18 mouse cellular contexts compared by ENCODE assay signal in genomic region chr1:131968983-131969382, GRCm38 (mm10). TPM values are rescaled to one million over a fixed set of nuclear protein-coding genes. Genes with fewer than 3 reads are reported as not detected.
DNase-seq lines count a peak whose midpoint lies in the region; ATAC-seq and TF ChIP-seq lines count a peak whose summit lies in the region.
"Had no signal": no experiment of that assay in that cellular context is flagged by ENCODE, and none has a peak within 500 bp of the region (broad histone marks: within the 10 kb centered on the region; RNA-seq: fewer than 3 reads in every experiment).

No protein-coding gene starts in this region.

- TF ChIP-seq CTCF in liver, adult 2 months (IDR thresholded peaks at IDR 0.05; ENCODE audit: low read depth, low read length), result no peak
- TF ChIP-seq CTCF in kidney, adult 2 months (conservative IDR thresholded peaks at IDR 0.05; ENCODE audit: insufficient read depth, insufficient read length, low read depth, low read length), result no peak

- H3K4me3 ChIP-seq in liver, adult 2 months (ENCODE audit: insufficient read depth, low read depth, low read length), result no peak overlapping the region
- H3K4me3 ChIP-seq in liver, embryonic 11.5 days (ENCODE audit: low read depth, low read length), result no peak overlapping the region
- H3K4me3 ChIP-seq in kidney, adult 2 months (ENCODE audit: insufficient read depth, low read depth, low read length), result no peak overlapping the region
- H3K4me3 ChIP-seq: erythroblast, embryonic 14.5 days; forebrain, embryonic 15.5 days; heart, embryonic 13.5 days; limb, embryonic 13.5 days; neural tube, embryonic 13.5 days had no signal

- H3K4me1 ChIP-seq in liver, adult 2 months (ENCODE audit: control insufficient read depth, insufficient read depth, low read length), result peaks cover 44% of the 10 kb centered on the region
- H3K4me1 ChIP-seq in liver, embryonic 11.5 days (replicated peaks; ENCODE audit: control insufficient read depth, insufficient read depth, low read length), result peaks cover 34% of the 10 kb centered on the region
- peaks cover 74% of the 10 kb centered on the region for H3K4me1 ChIP-seq in kidney, adult 2 months (ENCODE audit: control insufficient read depth, insufficient read depth, low read length)

- H3K27me3 ChIP-seq in liver, adult 2 months (ENCODE audit: control insufficient read depth, insufficient read depth, low read length), result no peaks in the 10 kb centered on the region
- H3K27me3 ChIP-seq in liver, embryonic 11.5 days (replicated peaks; ENCODE audit: control insufficient read depth, insufficient read depth, low read length), result peaks cover 10% of the 10 kb centered on the region
- H3K27me3 ChIP-seq in kidney, adult 2 months (replicated peaks; ENCODE audit: control insufficient read depth, insufficient read depth, low read length), result no peaks in the 10 kb centered on the region

- intact Hi-C loops in left cerebral cortex, postnatal 4 days (cut with DNase I), result no loop called here

- peak overlapping the region; percentile 99 for H3K27ac ChIP-seq in liver, adult 2 months (replicated peaks; ENCODE audit: insufficient read depth, low read depth, low read length)
- no peak overlapping the region for H3K27ac ChIP-seq in liver, embryonic 11.5 days (ENCODE audit: low read depth, low read length)
- H3K27ac ChIP-seq in kidney, adult 2 months (ENCODE audit: insufficient read depth, low read depth, low read length), result peak overlapping the region; percentile 75
- H3K27ac ChIP-seq: forebrain, embryonic 15.5 days; heart, embryonic 13.5 days; limb, embryonic 13.5 days; neural tube, embryonic 13.5 days had no signal

- no peaks in the 10 kb centered on the region for H3K9me3 ChIP-seq in liver, embryonic 11.5 days (ENCODE audit: control insufficient read depth, low read length)
- H3K9me3 ChIP-seq: forebrain, embryonic 15.5 days; heart, embryonic 13.5 days; limb, embryonic 13.5 days; neural tube, embryonic 13.5 days had no signal

- DNase-seq in liver, adult 2 months (ENCODE audit: extremely low read depth, low read depth, low spot score), result peak; percentile 99
- DNase-seq in liver, embryonic 11.5 days (ENCODE audit: low spot score), result no peak
- DNase-seq in fat pad, adult 2 months (ENCODE audit: extremely low read depth, low read depth, low spot score), result peak; percentile 39
- peak; percentile 96 for DNase-seq in kidney, adult 2 months
- peak; percentile 83 for DNase-seq in kidney, postnatal 14 days
- DNase-seq in left cerebral cortex, postnatal 4 days, result no peak
- DNase-seq in urinary bladder, postnatal 14 days (ENCODE audit: low spot score), result no peak
- DNase-seq: adrenal gland, adult 2 months; cerebellum, adult 2 months; lung, postnatal 14 days; right cerebral cortex, adult 18-20 months had no signal

- no peaks in the 10 kb centered on the region for H3K36me3 ChIP-seq in liver, adult 2 months (ENCODE audit: control insufficient read depth, insufficient read depth, low read length)
- H3K36me3 ChIP-seq in liver, embryonic 11.5 days (ENCODE audit: control insufficient read depth, insufficient read depth, low read length), result no peaks in the 10 kb centered on the region
- no peaks in the 10 kb centered on the region for H3K36me3 ChIP-seq in kidney, adult 2 months (ENCODE audit: control insufficient read depth, insufficient read depth, low read length)
- H3K36me3 ChIP-seq: forebrain, embryonic 15.5 days; heart, embryonic 13.5 days; limb, embryonic 13.5 days; neural tube, embryonic 13.5 days had no signal

- H3K4me2 ChIP-seq in liver, embryonic 11.5 days, result no peak overlapping the region
- H3K4me2 ChIP-seq: forebrain, embryonic 15.5 days; heart, embryonic 13.5 days; limb, embryonic 13.5 days; neural tube, embryonic 13.5 days had no signal

- no peak for TF ChIP-seq POLR2A in liver, adult 2 months (IDR thresholded peaks at IDR 0.05; ENCODE audit: extremely low read depth, insufficient read depth, low read length)
- TF ChIP-seq POLR2A in kidney, adult 2 months (IDR thresholded peaks at IDR 0.05; ENCODE audit: low read depth, low read length), result no peak

- WGBS in liver, adult 2 months, result 18% methylated on average over 6 of the region's 6 CpGs
- 78% methylated on average over 6 of the region's 6 CpGs for WGBS in liver, embryonic 11.5 days
- 30% methylated on average over 6 of the region's 6 CpGs for WGBS in kidney, adult 2 months

- no peak for ATAC-seq in liver, embryonic 11.5 days (replicated peaks; ENCODE audit: low FRiP score)
- ATAC-seq: forebrain, embryonic 15.5 days; hindbrain, embryonic 16.5 days; intestine, postnatal 0 days had no signal

- peaks cover 36% of the 10 kb centered on the region; the same call in 1 of the 2 replicates for H3K79me2 ChIP-seq in liver, adult 2 months (ENCODE audit: control insufficient read depth, insufficient read depth, low read length)

- H3K9ac ChIP-seq in liver, adult 2 months (ENCODE audit: low read depth, low read length), result peak overlapping the region; percentile 15
- H3K9ac ChIP-seq in liver, embryonic 11.5 days (ENCODE audit: low read depth, low read length), result no peak overlapping the region
- H3K9ac ChIP-seq: forebrain, embryonic 15.5 days; heart, embryonic 13.5 days; limb, embryonic 13.5 days; neural tube, embryonic 13.5 days had no signal

RNA-seq across cellular contexts. Expression of gene Slc45a3, which starts 6.2 kb away (rescaled TPM):
- 10.0 and 10.3 TPM in 2 replicates for total RNA-seq in liver, adult 2 months (2014; rRNA removed)
- 28.0 and 39.8 TPM in 2 replicates for polyA plus RNA-seq in liver, adult 2 months (2012; rRNA removed)
- 3.5 and 3.8 TPM in 2 replicates for polyA plus RNA-seq in liver, embryonic 11.5 days (2014; fragmentation: Nextera tagmentation; extraction: Ambion mirVana)
- polyA plus RNA-seq in kidney, adult 2 months (2012; rRNA removed), result 30.5 and 37.8 TPM in 2 replicates
- total RNA-seq in left cerebral cortex, postnatal 4 days (2021), result 1 to 10 TPM in 1 of 2 experiments, under 1 TPM in 1; 0.91 to 1.3 TPM

RNA-seq across cellular contexts. Expression of gene Elk4, which starts 38.4 kb away (rescaled TPM):
- total RNA-seq in liver, adult 2 months (2014; rRNA removed), result 39.4 and 42.1 TPM in 2 replicates
- polyA plus RNA-seq in liver, adult 2 months (2012; rRNA removed), result 17.2 and 23.3 TPM in 2 replicates
- polyA plus RNA-seq in liver, embryonic 11.5 days (2014; fragmentation: Nextera tagmentation; extraction: Ambion mirVana), result 17.8 and 20.9 TPM in 2 replicates
- 18.4 and 27.8 TPM in 2 replicates for polyA plus RNA-seq in kidney, adult 2 months (2012; rRNA removed)
- total RNA-seq in left cerebral cortex, postnatal 4 days (2021), result 10 to 100 TPM; 53.0 to 56.1 TPM

RNA-seq across cellular contexts. Expression of gene Nucks1, which starts 58.6 kb away (rescaled TPM):
- total RNA-seq in liver, adult 2 months (2014; rRNA removed), result 46.1 and 52.5 TPM in 2 replicates
- polyA plus RNA-seq in liver, adult 2 months (2012; rRNA removed), result 5.1 and 6.0 TPM in 2 replicates
- polyA plus RNA-seq in liver, embryonic 11.5 days (2014; fragmentation: Nextera tagmentation; extraction: Ambion mirVana), result 52.3 and 53.2 TPM in 2 replicates
- 8.4 and 14.3 TPM in 2 replicates for polyA plus RNA-seq in kidney, adult 2 months (2012; rRNA removed)
- total RNA-seq in left cerebral cortex, postnatal 4 days (2021), result 100 to 1,000 TPM; 224 to 229 TPM

Comparison
In these comparisons a context has a peak if more than half of its experiments do, and no peak if none do; other contexts are left out.
1. DNase-seq: peak in liver, adult 2 months (single experiment), fat pad, adult 2 months (single experiment), kidney, adult 2 months (single experiment) and kidney, postnatal 14 days (single experiment); none in liver, embryonic 11.5 days (single experiment), left cerebral cortex, postnatal 4 days (single experiment) and urinary bladder, postnatal 14 days (single experiment).